Mouse (Mus musculus): ENCODE results near the gene Btbd6.
A peak's percentile ranks its signal among the peaks of the same experiment; 100 is the strongest.

Btbd6 gene

DNA sequence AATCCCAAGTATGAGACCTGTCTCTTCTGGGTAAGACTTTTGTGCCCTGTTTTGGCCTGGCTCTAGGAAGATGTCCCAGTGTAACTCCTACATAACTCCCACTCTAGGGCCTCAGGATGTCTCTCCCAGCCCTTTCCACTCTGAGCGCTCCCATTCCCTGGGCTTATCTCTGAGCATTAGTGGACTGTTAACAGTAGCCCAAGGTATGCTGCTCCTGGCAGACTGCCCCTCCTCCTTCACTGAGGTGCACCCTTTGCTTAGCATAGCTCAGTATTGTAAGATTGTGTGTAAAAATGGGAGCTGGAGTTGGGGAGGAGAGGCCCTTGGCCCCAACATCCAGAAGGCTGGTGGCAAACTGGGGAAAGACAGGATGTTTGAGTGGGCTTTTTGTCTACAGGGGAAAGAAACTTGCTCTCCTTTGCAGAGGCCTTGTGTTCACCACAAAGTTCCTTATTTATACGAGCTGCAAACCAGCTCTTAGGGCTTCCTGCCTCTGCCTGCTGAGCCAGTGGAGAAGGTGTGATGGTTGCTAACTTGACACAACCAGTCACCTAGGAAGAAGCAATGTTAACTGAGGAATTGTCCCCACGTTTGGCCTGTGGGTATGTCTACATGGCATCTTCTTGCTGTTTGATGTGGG, 23.2 kb upstream of the Btbd6 start:
- DNase-seq (ENCODE audit: low spot score), result no peak

DNA sequence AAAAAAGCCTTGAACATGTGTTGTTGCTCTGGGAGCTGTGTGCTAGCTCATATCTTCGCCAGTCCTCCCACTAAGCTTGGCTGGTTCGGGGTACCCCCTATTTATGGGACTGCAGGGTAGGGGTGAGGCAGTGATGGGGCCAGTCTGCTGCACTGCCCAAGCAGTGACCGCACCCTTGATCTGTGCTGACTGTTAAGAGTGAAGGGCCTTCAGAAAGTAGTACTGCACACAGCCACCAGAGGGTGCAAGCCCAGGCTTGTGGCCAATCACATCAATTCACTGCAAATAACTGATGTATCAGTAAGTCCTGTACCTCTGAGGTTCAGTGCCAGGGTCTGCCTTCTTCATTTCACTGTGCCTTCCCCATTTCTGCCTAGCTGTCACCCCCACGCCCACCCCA, 20.5 kb upstream of the Btbd6 start:
- DNase-seq (ENCODE audit: low spot score), result no peak

DNA sequence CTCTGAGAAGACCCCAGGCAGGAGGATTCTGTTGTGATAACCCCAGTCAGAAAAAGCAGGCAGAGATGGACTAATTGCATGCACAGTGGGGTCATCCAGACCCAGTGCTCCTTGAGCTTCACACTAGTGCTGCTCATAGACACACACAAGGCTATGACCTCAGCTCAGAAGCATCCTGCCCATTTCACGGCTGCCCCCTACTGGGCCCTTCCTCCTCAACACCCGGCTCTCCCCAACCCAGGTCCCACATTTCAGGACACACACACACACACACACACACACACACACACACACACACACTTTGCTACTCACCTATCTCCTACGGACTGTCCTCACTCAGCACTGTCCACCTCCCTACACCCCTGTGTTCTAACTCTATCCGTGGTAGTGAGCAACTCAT, 18.0 kb upstream of the Btbd6 start:
- no peak for DNase-seq (ENCODE audit: low spot score)

DNA sequence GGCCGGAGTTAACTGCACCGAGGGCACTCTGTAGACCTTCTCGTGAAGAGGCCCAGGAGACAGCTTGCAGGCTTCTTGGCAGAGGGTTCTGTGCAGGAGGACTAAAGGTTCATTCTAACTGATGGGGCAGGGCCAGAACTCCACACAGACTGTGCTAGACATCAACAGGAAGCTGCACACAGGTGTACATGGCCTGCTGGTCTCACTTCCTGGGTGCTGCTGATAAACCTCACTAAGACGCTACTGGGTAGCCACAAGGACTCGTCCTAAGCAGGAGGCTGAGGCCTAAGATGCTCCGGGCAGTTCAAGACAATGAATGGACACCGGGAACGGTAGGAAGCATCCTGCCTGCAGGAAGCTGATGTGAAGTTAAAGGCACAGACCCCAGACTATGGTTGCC, 16.9 kb upstream of the Btbd6 start:
- DNase-seq (ENCODE audit: low spot score), result no peak

DNA sequence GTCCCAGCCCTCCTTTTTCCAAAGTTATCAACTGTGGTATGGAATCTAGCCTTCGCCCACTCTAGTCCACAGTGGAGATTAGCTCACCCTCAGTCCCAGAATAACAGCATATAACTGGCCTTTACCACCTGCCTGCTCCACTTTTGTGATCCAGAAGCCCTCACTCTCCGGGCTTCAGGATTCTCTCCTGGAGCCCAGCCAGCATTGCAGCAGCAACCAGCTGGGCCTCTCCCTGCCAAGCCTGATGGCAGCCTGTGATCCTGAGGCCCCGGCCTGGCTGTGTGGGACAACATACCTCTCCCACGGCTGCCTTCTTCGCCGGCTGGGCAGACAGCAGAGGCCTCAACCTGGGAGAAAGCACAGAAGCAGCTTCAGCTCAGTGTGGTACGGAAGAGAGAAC, 14.9 kb upstream of the Btbd6 start:
- DNase-seq (ENCODE audit: low spot score), result no peak

DNA sequence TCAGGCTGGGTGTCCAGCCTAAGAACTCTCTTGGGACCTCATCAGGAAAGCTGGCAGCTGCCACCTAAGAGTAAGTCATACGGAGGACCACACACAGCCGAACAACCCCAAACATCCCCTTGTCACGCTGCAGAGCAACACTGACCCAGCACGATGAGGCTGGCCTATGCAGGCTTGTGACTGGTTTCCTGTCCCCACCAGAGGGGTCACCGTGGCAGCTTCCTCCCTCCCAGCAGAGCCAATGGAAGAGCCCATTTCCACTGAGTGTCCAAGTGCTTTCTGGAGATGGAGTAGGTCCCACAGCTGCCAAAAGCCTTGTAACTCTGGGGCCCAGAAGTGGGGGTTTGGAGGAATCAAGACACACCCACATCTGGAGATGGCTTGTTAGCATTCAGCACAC, 14.4 kb upstream of the Btbd6 start:
- DNase-seq (ENCODE audit: low spot score), result no peak

DNA sequence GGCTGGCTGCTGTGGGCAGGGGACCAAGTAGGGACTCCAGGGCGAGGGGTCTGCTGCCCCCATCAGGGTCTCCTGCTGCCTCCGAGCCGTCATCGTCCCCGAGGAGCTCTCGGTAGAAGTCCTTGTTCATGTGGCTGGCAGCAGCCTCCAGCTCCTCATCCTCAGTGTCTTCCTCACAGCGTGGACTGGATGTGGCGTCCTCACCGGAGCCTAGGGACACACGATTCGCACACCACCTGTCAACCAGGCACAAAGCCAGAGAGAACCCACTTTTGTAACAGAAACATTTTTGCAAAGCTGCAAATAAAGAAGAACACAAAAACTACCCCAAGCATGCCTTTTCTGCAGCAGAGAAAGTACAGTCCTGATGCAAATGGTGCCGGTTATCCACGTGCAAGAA, 10.5 kb upstream of the Btbd6 start:
- DNase-seq (ENCODE audit: low spot score), result no peak

DNA sequence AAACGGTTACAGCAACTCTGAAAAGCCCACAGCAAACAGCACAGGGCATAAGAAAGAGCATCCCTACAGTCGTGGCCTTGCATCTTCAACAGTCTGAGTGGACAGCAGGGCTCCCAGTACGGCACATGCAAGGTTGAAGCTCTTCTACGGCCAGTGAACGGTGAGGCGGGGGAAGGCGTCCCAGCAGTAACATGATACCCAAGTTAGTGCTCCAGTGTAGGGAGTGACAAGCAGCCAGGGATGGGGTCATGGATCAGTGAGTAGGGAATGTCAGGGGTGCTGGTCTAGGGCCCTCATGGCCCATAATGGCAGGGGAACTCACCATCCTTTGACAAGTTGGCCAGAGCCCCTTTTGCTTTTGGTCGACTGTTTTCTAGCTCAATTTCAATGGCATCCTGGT, 7.3 kb upstream of the Btbd6 start:
- DNase-seq (ENCODE audit: low spot score), result no peak

DNA sequence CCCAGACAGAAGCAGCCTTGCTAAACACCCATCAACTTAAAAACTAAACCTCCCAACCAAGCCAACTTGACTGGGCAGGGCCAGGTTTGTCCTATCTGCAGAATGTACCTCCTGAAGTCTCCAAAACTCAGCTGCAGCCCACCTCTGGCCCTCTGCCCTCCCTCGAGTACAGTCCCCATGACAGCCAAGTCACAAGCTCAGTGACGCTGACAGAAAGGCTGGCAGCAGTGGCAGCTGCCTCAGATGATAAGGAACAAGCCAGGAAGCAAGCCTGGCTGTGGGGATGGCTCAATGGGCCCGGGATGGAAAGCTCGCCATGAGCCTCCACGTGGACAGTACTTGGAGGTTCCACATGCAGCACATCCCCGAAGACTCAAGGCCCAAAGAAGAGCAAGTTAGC, 6.7 kb upstream of the Btbd6 start:
- DNase-seq (ENCODE audit: low spot score), result no peak

DNA sequence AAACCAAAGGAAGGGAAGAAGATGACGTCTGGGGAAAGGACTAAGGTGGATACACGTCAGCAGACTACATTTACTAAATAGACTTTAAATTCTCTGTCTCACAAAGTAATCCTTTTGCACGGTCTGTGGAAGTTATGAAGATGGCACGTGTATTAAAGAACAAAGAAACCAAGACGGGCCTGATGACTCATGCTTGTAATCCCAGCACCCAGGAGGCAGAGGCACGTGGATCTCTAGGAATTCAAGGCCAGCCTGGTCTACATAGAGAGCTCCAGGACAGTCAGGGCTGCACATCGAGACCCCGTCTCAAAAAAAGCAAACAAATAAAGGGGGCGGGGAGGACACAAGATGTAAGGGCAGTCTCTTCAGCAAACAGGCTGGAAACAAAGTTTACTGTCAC, 1.5 kb upstream of the Btbd6 start:
- no peak for DNase-seq (ENCODE audit: low spot score)

DNA sequence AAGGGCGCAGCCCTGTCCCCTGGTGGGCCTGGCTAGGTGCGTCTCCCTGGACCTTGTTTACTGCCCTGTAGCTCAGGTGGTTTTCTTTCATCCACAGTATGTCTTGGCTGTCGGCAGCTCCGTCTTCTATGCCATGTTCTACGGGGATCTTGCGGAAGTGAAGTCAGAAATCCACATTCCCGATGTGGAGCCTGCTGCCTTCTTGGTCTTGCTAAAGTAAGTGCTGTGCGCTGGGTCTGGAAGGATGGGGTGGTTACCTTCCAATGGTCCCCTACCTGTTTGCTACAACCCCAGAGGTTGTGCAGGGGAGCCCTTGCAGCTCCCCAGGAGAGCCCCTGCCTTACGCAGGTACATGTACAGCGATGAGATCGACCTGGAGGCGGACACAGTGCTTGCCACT, 874 bp downstream of the Btbd6 start:
- DNase-seq (ENCODE audit: low spot score), result no peak

DNA sequence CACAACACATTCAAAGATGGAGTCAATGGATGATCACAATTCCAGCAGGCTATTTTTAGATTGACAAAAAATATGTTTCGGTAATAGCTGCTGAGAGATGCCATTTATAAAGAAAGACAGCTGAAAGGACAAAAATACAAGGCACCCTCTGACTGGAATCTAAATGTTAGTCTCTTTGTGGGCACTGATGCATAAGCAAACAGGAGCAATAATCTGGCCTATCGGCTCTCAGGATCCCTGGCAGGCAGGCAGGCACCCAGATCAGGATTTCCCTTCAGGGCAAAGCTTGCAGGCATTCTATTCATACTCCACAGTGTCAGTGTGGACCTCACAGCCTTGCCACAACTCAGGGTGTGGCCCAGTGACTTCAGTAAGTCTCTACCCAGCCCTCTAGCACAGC, 5.7 kb downstream of the Btbd6 start:
- DNase-seq (ENCODE audit: low spot score), result no peak

DNA sequence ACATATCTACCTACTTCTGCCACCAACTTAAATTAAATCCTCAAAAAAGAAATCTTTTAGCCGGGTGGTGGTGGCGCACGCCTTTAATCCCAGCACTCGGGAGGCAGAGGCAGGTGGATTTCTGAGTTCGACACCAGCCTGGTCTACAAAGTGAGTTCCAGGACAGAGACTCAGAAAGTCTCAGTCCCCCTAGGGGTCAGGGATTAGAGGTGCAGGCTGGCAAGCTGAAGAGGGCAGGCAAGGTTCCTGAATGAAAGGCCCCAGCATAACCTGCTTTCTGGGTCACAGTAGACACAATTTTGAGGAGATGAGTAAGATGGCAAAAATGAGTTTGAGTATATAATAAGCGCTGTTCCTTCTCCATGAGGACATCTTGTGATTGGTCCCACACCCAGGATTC, 9.1 kb downstream of the Btbd6 start:
- DNase-seq (ENCODE audit: low spot score), result no peak

DNA sequence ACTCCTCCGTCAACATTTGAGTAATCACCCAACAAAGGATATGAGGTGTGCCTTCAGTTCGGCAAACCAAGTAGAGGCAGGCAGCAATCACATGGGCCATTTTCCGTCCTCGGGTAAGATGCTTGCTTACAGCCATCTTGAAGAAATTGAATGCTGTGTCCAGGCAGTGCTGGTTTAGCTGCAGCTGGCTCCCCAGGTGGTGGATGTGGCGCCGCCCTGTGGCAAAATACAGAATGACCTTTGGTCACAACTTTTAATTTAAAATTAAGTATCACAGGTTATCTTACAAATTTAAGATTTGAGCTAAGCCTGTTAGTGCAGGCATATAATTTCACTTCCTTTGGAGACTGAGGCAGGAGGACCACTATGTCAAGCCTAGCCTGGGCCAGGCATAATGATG, 11.6 kb downstream of the Btbd6 start:
- DNase-seq (ENCODE audit: low spot score), result peak; percentile 33

DNA sequence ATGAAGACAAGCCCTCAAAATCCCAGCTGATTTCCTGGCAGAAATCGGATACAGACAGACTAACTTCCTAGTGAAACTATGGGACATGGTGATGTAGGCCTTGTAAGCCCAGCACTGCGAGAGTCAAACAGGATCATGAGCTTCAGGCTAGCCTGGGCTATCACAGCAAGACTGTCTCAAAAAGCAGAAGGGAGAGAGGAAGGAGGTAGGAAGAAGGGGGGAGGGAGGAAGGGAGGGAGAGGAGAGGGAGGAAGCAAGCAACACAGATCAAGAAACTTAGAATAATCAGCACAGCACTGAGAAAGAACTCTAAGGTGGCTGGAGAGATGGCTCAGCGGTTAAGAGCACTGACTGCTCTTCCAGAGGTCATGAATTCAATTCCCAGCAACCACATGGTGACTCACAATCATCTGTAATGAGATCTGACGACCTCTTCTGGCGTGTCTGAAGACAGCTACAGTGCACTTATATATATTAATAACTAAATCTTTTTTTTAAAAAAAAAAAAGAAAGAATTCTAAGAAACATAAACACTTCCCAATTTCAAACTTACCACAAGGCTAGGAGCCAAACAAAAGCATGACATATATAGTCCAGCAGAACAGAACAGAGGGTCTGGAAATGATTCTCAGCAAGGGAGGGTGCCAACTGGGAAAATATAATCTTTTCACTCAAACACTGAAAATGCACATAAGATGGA, 14.6 kb downstream of the Btbd6 start:
- DNase-seq (ENCODE audit: low spot score), result no peak

DNA sequence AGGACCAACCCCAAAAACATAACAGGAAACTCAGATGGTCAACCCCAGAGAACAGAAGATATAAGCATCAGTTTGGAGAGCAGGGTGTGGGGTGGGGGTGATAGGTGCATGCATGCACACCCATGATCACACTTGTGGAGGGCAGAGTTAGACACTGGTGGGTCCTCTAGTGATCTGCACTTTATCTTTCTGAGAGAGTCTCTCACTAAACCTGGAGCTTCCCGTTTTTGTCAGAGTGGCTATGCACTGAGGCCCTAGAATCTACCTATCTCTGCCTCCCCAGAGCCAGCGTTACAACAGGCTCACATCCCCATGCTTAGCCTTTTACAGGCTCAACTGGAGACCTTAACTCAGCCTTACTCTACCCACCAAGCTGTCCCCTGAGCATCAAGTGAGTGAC, 15.2 kb downstream of the Btbd6 start:
- no peak for DNase-seq (ENCODE audit: low spot score)

DNA sequence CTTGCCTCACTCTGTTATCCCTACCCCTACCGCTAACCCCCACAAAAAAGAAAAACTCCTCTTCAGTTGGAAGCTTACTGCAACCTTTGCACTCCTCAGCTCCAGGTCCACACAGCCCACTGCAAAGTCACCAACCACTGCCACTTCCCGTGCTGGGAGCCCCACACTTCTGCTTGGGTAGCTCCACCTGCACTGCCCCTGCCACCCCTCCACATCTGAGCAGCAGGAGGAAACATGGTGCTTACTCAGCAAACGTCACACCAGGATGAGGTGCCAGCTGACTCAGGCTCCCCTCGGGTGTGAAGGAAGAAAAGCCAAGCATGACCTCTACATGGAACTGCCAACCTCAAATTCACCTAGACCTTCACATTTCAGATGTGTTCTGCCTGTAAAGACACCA, 17.9 kb downstream of the Btbd6 start:
- no peak for DNase-seq (ENCODE audit: low spot score)

DNA sequence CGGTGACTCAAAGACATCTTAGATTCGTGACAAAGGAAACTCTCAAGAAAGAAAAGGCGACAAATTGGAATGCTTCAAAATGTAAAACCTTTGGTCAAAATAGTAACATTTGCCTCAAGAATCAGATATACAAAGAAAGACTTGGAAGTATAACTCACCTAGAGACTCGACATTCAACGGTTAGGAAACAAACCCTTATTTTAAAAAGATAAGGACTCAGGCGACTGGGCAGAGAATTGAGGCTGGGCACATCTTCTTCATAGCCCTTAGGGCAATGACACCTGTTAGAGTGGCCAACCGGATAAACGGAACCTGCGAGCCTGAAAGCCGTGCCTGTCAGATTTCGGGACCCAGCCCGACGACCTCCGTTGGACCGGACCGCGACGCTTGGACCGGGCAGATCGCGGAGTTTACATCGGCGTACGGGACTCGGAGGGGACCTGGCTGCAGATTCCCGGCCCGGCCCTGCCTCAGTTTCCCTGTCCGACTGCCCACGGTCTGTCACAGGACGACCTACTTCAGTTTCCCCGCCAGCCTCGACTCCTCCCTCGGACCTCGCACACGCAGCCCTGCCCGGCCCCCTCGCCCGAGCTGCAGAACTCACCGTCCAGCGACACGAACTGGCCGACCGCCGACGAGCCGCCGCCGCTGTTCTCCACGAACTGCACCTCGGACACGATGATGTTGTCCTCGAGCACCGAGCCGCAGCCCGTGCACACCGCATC, 23.4 kb downstream of the Btbd6 start:
- no peak for DNase-seq (ENCODE audit: low spot score)

DNA sequence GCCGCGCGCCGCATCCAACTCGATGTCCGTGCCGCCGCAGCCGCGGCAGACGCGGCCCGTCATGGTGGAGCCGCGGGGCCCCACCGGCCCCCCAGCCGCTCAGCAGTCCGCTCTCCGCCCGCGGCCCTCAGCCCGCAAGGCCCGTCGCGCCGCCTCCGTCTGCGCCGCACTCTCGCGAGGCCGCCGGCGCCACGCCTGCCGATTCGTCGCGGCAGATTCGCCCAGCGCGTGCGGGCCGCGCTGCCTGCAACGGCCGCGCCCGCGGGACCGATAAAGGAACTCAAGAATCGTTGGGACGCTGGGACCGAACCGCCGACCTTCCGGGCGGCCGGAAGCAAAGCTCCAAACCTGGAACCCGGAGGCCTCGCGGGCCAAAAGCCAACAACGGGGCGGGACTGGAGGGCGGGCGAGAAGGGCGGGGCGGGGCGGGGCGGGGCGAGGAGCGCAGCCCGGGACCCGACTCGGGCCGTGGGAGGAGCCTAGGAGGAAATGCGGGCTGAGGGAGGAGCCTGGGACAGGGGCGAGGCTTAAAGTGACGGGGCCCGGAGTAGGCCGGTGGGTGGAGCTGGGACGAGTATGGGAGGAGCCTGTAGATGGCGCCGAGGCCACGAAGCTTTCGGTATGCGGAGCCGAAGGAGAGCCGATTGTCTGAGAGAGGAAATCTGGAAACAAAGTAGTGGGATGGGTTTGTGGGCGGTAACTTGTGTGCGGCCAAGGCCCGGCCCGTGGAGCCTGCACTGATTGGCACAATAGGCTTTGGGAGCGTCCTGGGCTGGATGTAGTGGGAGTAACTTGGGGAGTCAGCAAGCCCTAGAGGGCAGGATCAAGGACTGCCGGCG, 24.2 kb downstream of the Btbd6 start, which contains the start of gene Brf1:
Gene Brf1, minus strand, starts transcription at position 411 of the 839 bp plus-strand sequence.
- DNase-seq (ENCODE audit: low spot score), result peak; percentile 90

DNA sequence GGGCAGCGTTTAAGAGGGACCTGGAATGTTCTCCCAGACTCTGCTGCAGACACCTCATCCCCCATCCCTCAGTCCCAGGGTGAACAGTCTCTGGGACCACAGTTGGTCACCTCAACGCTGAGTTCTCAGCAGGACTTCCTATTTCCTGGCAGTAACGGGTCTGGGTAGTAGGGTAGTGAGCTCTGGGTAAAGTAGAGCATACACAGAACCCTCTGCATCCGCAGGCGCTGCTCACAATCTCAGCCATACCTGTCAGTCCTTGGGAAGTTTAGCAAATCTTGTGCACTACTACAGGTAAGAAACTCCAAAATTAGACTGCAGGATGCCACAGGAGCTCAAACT, 24.8 kb downstream of the Btbd6 start:
- no peak for DNase-seq (ENCODE audit: low spot score)

DNA sequence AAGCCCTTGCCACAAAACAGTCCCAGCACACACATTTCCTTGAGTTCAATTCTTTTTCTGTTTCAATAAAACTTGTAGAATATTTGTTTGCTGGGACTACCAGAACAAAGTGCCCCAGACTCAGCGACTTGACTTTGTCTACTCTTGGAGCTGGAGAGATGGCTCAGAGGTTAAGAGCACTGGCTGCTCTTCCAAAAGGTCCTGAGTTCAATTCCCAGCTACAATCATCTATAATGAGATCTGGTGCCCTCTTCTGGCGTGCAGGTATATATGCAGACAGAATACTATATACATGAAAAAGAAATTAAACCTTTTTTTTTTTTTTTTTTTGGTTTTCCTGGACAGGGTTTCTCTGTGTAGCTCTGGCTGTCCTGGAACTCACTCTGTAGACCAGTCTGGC, 26.4 kb downstream of the Btbd6 start:
- DNase-seq (ENCODE audit: low spot score), result no peak

DNA sequence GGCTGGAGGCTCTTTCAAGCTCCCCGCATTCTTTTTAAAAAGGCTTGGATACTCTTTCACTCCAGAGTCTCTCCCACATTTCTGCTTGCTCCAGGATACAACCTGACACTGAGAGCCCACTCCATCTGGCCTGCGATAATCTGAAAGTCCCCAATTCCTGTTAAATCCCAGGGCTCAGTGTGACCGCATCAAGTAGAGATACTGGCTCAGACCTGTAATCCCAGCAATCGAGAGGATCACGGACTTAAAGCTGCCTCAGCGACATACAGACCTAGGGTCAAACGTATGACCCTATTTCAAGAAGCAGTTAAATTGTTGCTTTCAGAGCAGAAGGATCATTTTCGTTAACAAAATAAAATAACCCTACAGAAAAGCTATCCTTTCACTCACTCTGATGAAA, 27.7 kb downstream of the Btbd6 start:
- DNase-seq (ENCODE audit: low spot score), result no peak

DNA sequence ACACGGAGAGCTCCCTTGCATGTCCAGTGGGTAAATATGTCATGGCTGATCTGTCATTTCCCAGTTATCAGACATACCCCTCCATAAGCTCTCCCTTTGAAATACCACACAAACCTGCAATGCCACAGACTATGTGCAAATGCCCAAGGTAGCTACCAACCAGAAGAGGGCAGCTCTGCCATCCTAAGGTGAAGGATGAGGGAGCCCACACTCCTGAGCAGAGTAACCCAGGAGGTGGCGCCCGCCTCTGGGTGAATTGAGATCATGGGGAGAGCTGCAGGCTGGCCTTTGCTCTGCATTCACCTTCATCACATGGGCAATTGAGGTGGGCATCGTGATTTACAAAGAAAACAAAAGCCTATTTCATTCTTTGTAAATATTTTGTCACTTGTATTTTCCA, 28.7 kb downstream of the Btbd6 start:
- DNase-seq (ENCODE audit: low spot score), result peak; percentile 39

Data from ovary, postnatal 14 days (tissue).